Mouse (Mus musculus): ENCODE data around the gene Tmem232.

GRCm38 (mm10) chr17:65574850-65575249, 34.3 kb upstream of the Tmem232 start:
- TF ChIP-seq CTCF (IDR thresholded peaks at IDR 0.05; ENCODE audit: extremely low read depth, insufficient read depth, low read length) = no peak
- no peak for TF ChIP-seq POLR2A (IDR thresholded peaks at IDR 0.05; ENCODE audit: extremely low read depth, insufficient read depth, low read length)
